Mouse (Mus musculus): ENCODE results near the gene Gm11938. TPM values are rescaled to one million over a fixed set of nuclear protein-coding genes. Genes with fewer than 3 reads are reported as not detected.

The Gm11938 gene
- not detected for polyA plus RNA-seq (2017; shearing (Covaris generic))

GRCm38 (mm10) chr11:99603208-99603607 lies at the start of gene Gm11938:
Gene Gm11938, minus strand, starts transcription at chr11:99603308.

GRCm38 (mm10) chr11:99650136-99650535 lies 47.0 kb upstream of the Gm11938 start, which contains the start of gene Gm11555:
Gene Gm11555, minus strand, starts transcription at chr11:99650236.

GRCm38 (mm10) chr11:99643635-99644139 lies 40.6 kb upstream of the Gm11938 start, which contains the start of gene Krtap4-7:
Gene Krtap4-7, minus strand, starts transcription at chr11:99644089.

GRCm38 (mm10) chr11:99634653-99635134 lies 31.6 kb upstream of the Gm11938 start, which contains the start of gene Krtap4-2:
Gene Krtap4-2, minus strand, starts transcription at chr11:99635084.

GRCm38 (mm10) chr11:99628138-99628537 lies 25.0 kb upstream of the Gm11938 start, which contains the start of gene Krtap4-1:
Gene Krtap4-1, minus strand, starts transcription at chr11:99628238.

GRCm38 (mm10) chr11:99620335-99620734 lies 17.2 kb upstream of the Gm11938 start, which contains the start of gene Gm11562:
Gene Gm11562, minus strand, starts transcription at chr11:99620435.

GRCm38 (mm10) chr11:99614796-99615363 lies 11.8 kb upstream of the Gm11938 start, which contains the start of gene Krtap2-4:
Gene Krtap2-4, minus strand, starts transcription at chr11:99614846.

GRCm38 (mm10) chr11:99610089-99610488 lies 7.0 kb upstream of the Gm11938 start, which contains the start of gene Gm11937:
Gene Gm11937, minus strand, starts transcription at chr11:99610189.

GRCm38 (mm10) chr11:99597742-99598141 lies 5.4 kb downstream of the Gm11938 start, which contains the start of gene Krtap9-3:
Gene Krtap9-3, minus strand, starts transcription at chr11:99598105.

GRCm38 (mm10) chr11:99590981-99591380 lies 12.1 kb downstream of the Gm11938 start, which contains the start of gene Krtap1-3:
Gene Krtap1-3, minus strand, starts transcription at chr11:99591339.

GRCm38 (mm10) chr11:99583245-99583704 lies 19.8 kb downstream of the Gm11938 start, which contains the start of gene Krtap1-4:
Gene Krtap1-4, minus strand, starts transcription at chr11:99583654.

GRCm38 (mm10) chr11:99580636-99581035 lies 22.5 kb downstream of the Gm11938 start, which contains the start of gene Krtap1-5:
Gene Krtap1-5, minus strand, starts transcription at chr11:99581016.

GRCm38 (mm10) chr11:99566530-99566929 lies 36.6 kb downstream of the Gm11938 start, which contains the start of gene Krtap3-1:
Gene Krtap3-1, minus strand, starts transcription at chr11:99566630.

GRCm38 (mm10) chr11:99559366-99559765 lies 43.7 kb downstream of the Gm11938 start, which contains the start of gene Gm11939:
Gene Gm11939, minus strand, starts transcription at chr11:99559466.

GRCm38 (mm10) chr11:99556753-99557152 lies 46.4 kb downstream of the Gm11938 start, which contains the start of gene Krtap3-2:
Gene Krtap3-2, minus strand, starts transcription at chr11:99556853.

Other genes with a start within 250 kb of the Gm11938 start
- gene Krt28, start 228.4 kb downstream of the Gm11938 start, polyA plus RNA-seq (2017; shearing (Covaris generic)) = not detected
- gene Krt10, start 213.9 kb downstream of the Gm11938 start, polyA plus RNA-seq (2017; shearing (Covaris generic)) = 21.7 TPM
- not detected for gene Krt12, start 181.0 kb downstream of the Gm11938 start, polyA plus RNA-seq (2017; shearing (Covaris generic))
- not detected for gene Krt20, start 165.2 kb downstream of the Gm11938 start, polyA plus RNA-seq (2017; shearing (Covaris generic))
- gene Krt23, start 110.2 kb downstream of the Gm11938 start, polyA plus RNA-seq (2017; shearing (Covaris generic)) = not detected
- gene Krt39, start 82.0 kb downstream of the Gm11938 start, polyA plus RNA-seq (2017; shearing (Covaris generic)) = not detected
- not detected for gene Krt40, start 60.1 kb downstream of the Gm11938 start, polyA plus RNA-seq (2017; shearing (Covaris generic))
- not detected for gene Krtap3-3, start 52.4 kb downstream of the Gm11938 start, polyA plus RNA-seq (2017; shearing (Covaris generic))
- not detected for gene Krtap3-2, start 46.5 kb downstream of the Gm11938 start, polyA plus RNA-seq (2017; shearing (Covaris generic))
- gene Gm11939, start 43.8 kb downstream of the Gm11938 start, polyA plus RNA-seq (2017; shearing (Covaris generic)) = not detected
- gene Krtap3-1, start 36.7 kb downstream of the Gm11938 start, polyA plus RNA-seq (2017; shearing (Covaris generic)) = not detected
- gene Krtap1-5, start 22.3 kb downstream of the Gm11938 start, polyA plus RNA-seq (2017; shearing (Covaris generic)) = not detected
- gene Krtap1-4, start 19.7 kb downstream of the Gm11938 start, polyA plus RNA-seq (2017; shearing (Covaris generic)) = not detected
- not detected for gene Krtap1-3, start 12.0 kb downstream of the Gm11938 start, polyA plus RNA-seq (2017; shearing (Covaris generic))
- gene Krtap9-3, start 5.2 kb downstream of the Gm11938 start, polyA plus RNA-seq (2017; shearing (Covaris generic)) = not detected
- not detected for gene Gm11937, start 6.9 kb upstream of the Gm11938 start, polyA plus RNA-seq (2017; shearing (Covaris generic))
- not detected for gene Krtap2-4, start 11.5 kb upstream of the Gm11938 start, polyA plus RNA-seq (2017; shearing (Covaris generic))
- not detected for gene Gm11562, start 17.1 kb upstream of the Gm11938 start, polyA plus RNA-seq (2017; shearing (Covaris generic))
- gene Krtap4-1, start 24.9 kb upstream of the Gm11938 start, polyA plus RNA-seq (2017; shearing (Covaris generic)) = not detected
- not detected for gene Krtap4-2, start 31.8 kb upstream of the Gm11938 start, polyA plus RNA-seq (2017; shearing (Covaris generic))
- not detected for gene Krtap4-7, start 40.8 kb upstream of the Gm11938 start, polyA plus RNA-seq (2017; shearing (Covaris generic))
- not detected for gene Gm11555, start 46.9 kb upstream of the Gm11938 start, polyA plus RNA-seq (2017; shearing (Covaris generic))
- not detected for gene Gm11563, start 55.7 kb upstream of the Gm11938 start, polyA plus RNA-seq (2017; shearing (Covaris generic))
- not detected for gene Krtap4-6, start 62.7 kb upstream of the Gm11938 start, polyA plus RNA-seq (2017; shearing (Covaris generic))
- not detected for gene Gm14190, start 87.4 kb upstream of the Gm11938 start, polyA plus RNA-seq (2017; shearing (Covaris generic))
- not detected for gene Gm14180, start 131.0 kb upstream of the Gm11938 start, polyA plus RNA-seq (2017; shearing (Covaris generic))
- not detected for gene Gm11595, start 169.6 kb upstream of the Gm11938 start, polyA plus RNA-seq (2017; shearing (Covaris generic))
- not detected for gene Krtap4-8, start 177.4 kb upstream of the Gm11938 start, polyA plus RNA-seq (2017; shearing (Covaris generic))
- gene Krtap4-9, start 181.9 kb upstream of the Gm11938 start, polyA plus RNA-seq (2017; shearing (Covaris generic)) = not detected
- not detected for gene Gm11596, start 190.2 kb upstream of the Gm11938 start, polyA plus RNA-seq (2017; shearing (Covaris generic))
- gene Gm11569, start 195.6 kb upstream of the Gm11938 start, polyA plus RNA-seq (2017; shearing (Covaris generic)) = not detected
- not detected for gene Gm11554, start 201.1 kb upstream of the Gm11938 start, polyA plus RNA-seq (2017; shearing (Covaris generic))
- gene Krtap4-13, start 206.6 kb upstream of the Gm11938 start, polyA plus RNA-seq (2017; shearing (Covaris generic)) = not detected
- not detected for gene Gm11564, start 212.4 kb upstream of the Gm11938 start, polyA plus RNA-seq (2017; shearing (Covaris generic))
- gene 2300003K06Rik, start 234.8 kb upstream of the Gm11938 start, polyA plus RNA-seq (2017; shearing (Covaris generic)) = not detected
- not detected for gene Krtap4-16, start 248.3 kb upstream of the Gm11938 start, polyA plus RNA-seq (2017; shearing (Covaris generic))